Mouse (Mus musculus): ENCODE data around the gene Col6a2.
A peak's percentile ranks its signal among the peaks of the same experiment; 100 is the strongest.

- TF ChIP-seq POLR2A (IDR thresholded peaks at IDR 0.05; ENCODE audit: insufficient read length, low read depth), result no peak
- TF ChIP-seq POLR2AphosphoS2 (IDR thresholded peaks at IDR 0.05; ENCODE audit: insufficient read length, low read depth), result no peak
- TF ChIP-seq MAX (IDR thresholded peaks at IDR 0.05; ENCODE audit: low read depth), result peak; percentile 13
Measured at GRCm38 (mm10) chr10:76668947-76669284, 45.5 kb upstream of the Col6a2 start.

Data from myocyte (in vitro differentiated cells).